Mouse (Mus musculus) heart, embryonic 16.5 days (tissue): Measurements from ENCODE around the gene Clec2g. TPM values are rescaled to one million over a fixed set of nuclear protein-coding genes. Genes with fewer than 3 reads are reported as not detected.
A peak's percentile ranks its signal among the peaks of the same experiment; 100 is the strongest.

Experiments
- ATAC-seq: fragments of 200-750 bp; cut with Nextera tagmentation; replicated peaks from 2 replicates; pipeline ENCODE4 v1.8.0; 2017; ENCODE audit warnings: moderate number of reproducible peaks; ENCODE audit not compliant: insufficient read depth, low FRiP score; ENCODE audit errors: extremely low read depth
- H3K27ac ChIP-seq: fragments of 300-500 bp; sonication (generic); 2 replicates; pipeline ENCODE4 v1.5.1; 2014; ENCODE audit warnings: mild to moderate bottlenecking, low read length, control low read depth, moderate library complexity
- H3K27me3 ChIP-seq: fragments of 300-500 bp; sonication (generic); 2 replicates; pipeline ENCODE4 v1.6.1; 2014; ENCODE audit warnings: low read length, mixed read lengths; ENCODE audit not compliant: control insufficient read depth, insufficient read depth
- H3K36me3 ChIP-seq: fragments of 300-500 bp; sonication (generic); 2 replicates; pipeline ENCODE4 v1.6.1; 2014; ENCODE audit not compliant: control insufficient read depth, insufficient read depth
- H3K4me1 ChIP-seq: fragments of 300-500 bp; sonication (generic); 2 replicates; pipeline ENCODE4 v1.6.1; 2014; ENCODE audit warnings: low read length, mixed read lengths; ENCODE audit not compliant: control insufficient read depth, insufficient read depth
- H3K4me2 ChIP-seq: fragments of 300-500 bp; sonication (generic); 2 replicates; pipeline ENCODE4 v1.6.1; 2014; ENCODE audit warnings: low read depth, mild to moderate bottlenecking, control low read depth, low read length
- H3K4me3 ChIP-seq: fragments of 300-500 bp; sonication (generic); 2 replicates; pipeline ENCODE4 v1.5.1; 2014; ENCODE audit warnings: mild to moderate bottlenecking, control low read depth, low read length
- H3K9ac ChIP-seq: fragments of 300-500 bp; sonication (generic); 2 replicates; pipeline ENCODE4 v1.6.1; 2014; ENCODE audit warnings: low read length, control low read depth
- H3K9me3 ChIP-seq: fragments of 300-500 bp; sonication (generic); replicated peaks from 2 replicates; pipeline ENCODE4 v1.6.1; 2016; ENCODE audit warnings: low read length; ENCODE audit not compliant: control insufficient read depth
- WGBS: fragments of 180-500 bp; shearing (Covaris S2); extraction: QIAGEN DNeasy Blood & Tissue Kit; methylation state at CpG from one replicate; pipeline ENCODE4 v1.1.7; 2014; 5-methylcytosine and 5-hydroxymethylcytosine counted together
- polyA plus RNA-seq: library from polyadenylated mRNA; unstranded; fragments of >200 nt; fragmentation: Nextera tagmentation; extraction: Ambion mirVana; gene quantifications from 2 replicates; pipeline ENCODE4 v1.2.1, GENCODE M21; 2015

The Clec2g gene
- polyA plus RNA-seq, 1 experiment from 2014 or later: not detected

- Histone ChIP-seq H3K36me3 (no peaks in the 10 kb centered on the region), H3K4me1 (no peaks in the 10 kb centered on the region), H3K27me3 (no peaks in the 10 kb centered on the region), H3K9me3 (no peaks in the 10 kb centered on the region), H3K4me2 (no peak overlapping the region), H3K4me3 (no peak overlapping the region), H3K9ac (no peak overlapping the region), H3K27ac (0 out of 2 replicates have a peak overlapping the region, but pooled peaks have one; percentile 23)
- WGBS: 66% methylated on average over 2 of the region's 2 CpGs
- no peak for ATAC-seq
Observed at GRCm38 (mm10) chr6:128992337-128992736, 58.2 kb downstream of the Clec2g start.

GRCm38 (mm10) chr6:128992753-128993152 is 58.6 kb downstream of the Clec2g start:
- no peak overlapping the region for H3K4me2 ChIP-seq
- no peak overlapping the region for H3K4me3 ChIP-seq
- H3K9ac ChIP-seq: no peak overlapping the region
- H3K27me3 ChIP-seq: no peaks in the 10 kb centered on the region
- no peaks in the 10 kb centered on the region for H3K4me1 ChIP-seq
- H3K27ac ChIP-seq: no peak overlapping the region
- no peak for ATAC-seq
- no peaks in the 10 kb centered on the region for H3K9me3 ChIP-seq
- no peaks in the 10 kb centered on the region for H3K36me3 ChIP-seq
- 77% methylated on average over 3 of the region's 3 CpGs for WGBS

- Histone ChIP-seq H3K4me3 (no peak overlapping the region), H3K27ac (no peak overlapping the region), H3K9me3 (no peaks in the 10 kb centered on the region), H3K4me1 (no peaks in the 10 kb centered on the region), H3K27me3 (no peaks in the 10 kb centered on the region), H3K36me3 (no peaks in the 10 kb centered on the region), H3K4me2 (no peak overlapping the region), H3K9ac (no peak overlapping the region)
- WGBS: 74% methylated on average over 2 of the region's 2 CpGs
- no peak for ATAC-seq
Observed at GRCm38 (mm10) chr6:128993221-128993620, 59.0 kb downstream of the Clec2g start.

- WGBS: 65% methylated on average over 4 of the region's 4 CpGs
- Histone ChIP-seq H3K4me2 (no peak overlapping the region), H3K4me3 (no peak overlapping the region), H3K4me1 (no peaks in the 10 kb centered on the region), H3K36me3 (no peaks in the 10 kb centered on the region), H3K9me3 (no peaks in the 10 kb centered on the region), H3K9ac (no peak overlapping the region), H3K27me3 (no peaks in the 10 kb centered on the region), H3K27ac (no peak overlapping the region)
- ATAC-seq: no peak
Observed at GRCm38 (mm10) chr6:128994336-128994735, 60.2 kb downstream of the Clec2g start.

- H3K9ac ChIP-seq: no peak overlapping the region
Observed at GRCm38 (mm10) chr6:128994742-128995141, 60.6 kb downstream of the Clec2g start.

GRCm38 (mm10) chr6:128995250-128996053 is 61.3 kb downstream of the Clec2g start:
- Histone ChIP-seq H3K4me3 (no peak overlapping the region), H3K4me2 (no peak overlapping the region), H3K27me3 (no peaks in the 10 kb centered on the region), H3K27ac (no peak overlapping the region), H3K4me1 (no peaks in the 10 kb centered on the region), H3K9ac (no peak overlapping the region), H3K36me3 (no peaks in the 10 kb centered on the region), H3K9me3 (no peaks in the 10 kb centered on the region)
- 84% methylated on average over 7 of the region's 7 CpGs for WGBS
- no peak for ATAC-seq

More at GRCm38 (mm10) chr6:128994742-128995141, 60.6 kb downstream of the Clec2g start:
- Histone ChIP-seq H3K4me2 (no peak overlapping the region), H3K36me3 (no peaks in the 10 kb centered on the region), H3K4me1 (no peaks in the 10 kb centered on the region), H3K27me3 (no peaks in the 10 kb centered on the region), H3K4me3 (no peak overlapping the region), H3K9me3 (no peaks in the 10 kb centered on the region), H3K27ac (no peak overlapping the region)
- no peak for ATAC-seq
- WGBS: 73% methylated on average over 5 of the region's 5 CpGs

- H3K9ac ChIP-seq: no peak overlapping the region
- H3K4me3 ChIP-seq: no peak overlapping the region
- no peaks in the 10 kb centered on the region for H3K27me3 ChIP-seq
- H3K4me2 ChIP-seq: 0 out of 2 replicates have a peak overlapping the region, but pooled peaks have one; percentile 11
- no peak overlapping the region for H3K27ac ChIP-seq
- H3K36me3 ChIP-seq: no peaks in the 10 kb centered on the region
- no peaks in the 10 kb centered on the region for H3K4me1 ChIP-seq
- no peaks in the 10 kb centered on the region for H3K9me3 ChIP-seq
- ATAC-seq: no peak
- WGBS: 57% methylated on average over 3 of the region's 3 CpGs
Observed at GRCm38 (mm10) chr6:128996054-128996767, 62.0 kb downstream of the Clec2g start.

- H3K36me3 ChIP-seq: no peaks in the 10 kb centered on the region
- H3K4me2 ChIP-seq: 0 out of 2 replicates have a peak overlapping the region, but pooled peaks have one; percentile 11
- H3K4me3 ChIP-seq: no peak overlapping the region
- H3K27ac ChIP-seq: no peak overlapping the region
- no peaks in the 10 kb centered on the region for H3K27me3 ChIP-seq
- no peaks in the 10 kb centered on the region for H3K9me3 ChIP-seq
- no peaks in the 10 kb centered on the region for H3K4me1 ChIP-seq
- 67% methylated on average over 13 of the region's 13 CpGs for WGBS
- no peak for ATAC-seq
- no peak overlapping the region for H3K9ac ChIP-seq
Observed at GRCm38 (mm10) chr6:128996768-128997442, 62.7 kb downstream of the Clec2g start.
